Mouse (Mus musculus): ENCODE measurements around the gene Selenon. TPM values are rescaled to one million over a fixed set of nuclear protein-coding genes. Genes with fewer than 3 reads are reported as not detected.
A peak's percentile ranks its signal among the peaks of the same experiment; 100 is the strongest.
"Not testable (repeated sequence)": the region's sequence is repeated elsewhere in the genome, so short reads cannot be mapped to it uniquely, and the experiment has no call there.

The Selenon gene
- polyA plus RNA-seq, 1 experiment from 2014 or later: 34.4 TPM

DNA sequence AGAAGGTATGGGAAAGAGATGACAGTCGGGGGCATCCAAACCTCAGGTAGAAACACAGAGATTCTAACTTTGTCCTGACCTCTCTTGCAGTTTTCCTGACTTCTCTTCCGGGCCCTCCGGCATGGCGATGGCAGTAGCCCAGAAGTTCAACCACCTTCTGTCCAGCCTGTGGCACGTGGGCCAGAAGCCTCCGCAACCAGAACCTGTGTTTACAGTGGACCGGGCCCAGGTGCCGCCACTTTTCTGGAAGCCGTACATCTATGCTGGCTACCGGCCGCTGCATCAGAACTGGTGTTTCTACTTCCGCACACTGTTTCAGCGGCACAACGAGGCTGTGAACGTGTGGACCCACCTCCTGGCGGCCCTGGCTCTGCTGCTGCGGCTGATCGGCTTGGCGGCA, 45.3 kb downstream of the Selenon start:
- no peak overlapping the region for H3K27ac ChIP-seq (replicated peaks; ENCODE audit: low read depth, low read length)
- whole genome bisulfite sequencing: 87% methylated on average over 19 of the region's 19 CpGs
- H3K9ac ChIP-seq (replicated peaks; ENCODE audit: low read length): no peak overlapping the region
- no peaks in the 10 kb centered on the region for H3K4me1 ChIP-seq (ENCODE audit: control insufficient read depth, insufficient read depth, low read length)
- ATAC-seq (replicated peaks; ENCODE audit: insufficient number of reproducible peaks, low FRiP score, low TSS enrichment, low read depth): no peak
- H3K36me3 ChIP-seq (replicated peaks; ENCODE audit: control insufficient read depth, insufficient read depth, low read depth, low read length): no peaks in the 10 kb centered on the region
- H3K4me3 ChIP-seq (ENCODE audit: low read depth, low read length): no peak overlapping the region
- H3K9me3 ChIP-seq (replicated peaks; ENCODE audit: control insufficient read depth, low read length): no peaks in the 10 kb centered on the region
- no peak overlapping the region for H3K4me2 ChIP-seq (ENCODE audit: low read depth, low read length)
- no peaks in the 10 kb centered on the region for H3K27me3 ChIP-seq (ENCODE audit: control insufficient read depth, insufficient read depth, low read length)
- no peak for DNase-seq (ENCODE audit: low spot score)

GRCm38 (mm10) chr4:134505966-134506594, 45.9 kb downstream of the Selenon start:
- no peak for DNase-seq (ENCODE audit: low spot score)
- Histone ChIP-seq H3K27me3 (ENCODE audit: control insufficient read depth, insufficient read depth, low read length) (no peaks in the 10 kb centered on the region), H3K9ac (replicated peaks; ENCODE audit: low read length) (no peak overlapping the region), H3K4me2 (ENCODE audit: low read depth, low read length) (no peak overlapping the region), H3K27ac (replicated peaks; ENCODE audit: low read depth, low read length) (no peak overlapping the region), H3K4me1 (ENCODE audit: control insufficient read depth, insufficient read depth, low read length) (no peaks in the 10 kb centered on the region), H3K36me3 (replicated peaks; ENCODE audit: control insufficient read depth, insufficient read depth, low read depth, low read length) (no peaks in the 10 kb centered on the region), H3K4me3 (ENCODE audit: low read depth, low read length) (no peak overlapping the region), H3K9me3 (replicated peaks; ENCODE audit: control insufficient read depth, low read length) (no peaks in the 10 kb centered on the region)
- no peak for ATAC-seq (replicated peaks; ENCODE audit: insufficient number of reproducible peaks, low FRiP score, low TSS enrichment, low read depth)
- WGBS: 80% methylated on average over 3 of the region's 4 CpGs

DNA sequence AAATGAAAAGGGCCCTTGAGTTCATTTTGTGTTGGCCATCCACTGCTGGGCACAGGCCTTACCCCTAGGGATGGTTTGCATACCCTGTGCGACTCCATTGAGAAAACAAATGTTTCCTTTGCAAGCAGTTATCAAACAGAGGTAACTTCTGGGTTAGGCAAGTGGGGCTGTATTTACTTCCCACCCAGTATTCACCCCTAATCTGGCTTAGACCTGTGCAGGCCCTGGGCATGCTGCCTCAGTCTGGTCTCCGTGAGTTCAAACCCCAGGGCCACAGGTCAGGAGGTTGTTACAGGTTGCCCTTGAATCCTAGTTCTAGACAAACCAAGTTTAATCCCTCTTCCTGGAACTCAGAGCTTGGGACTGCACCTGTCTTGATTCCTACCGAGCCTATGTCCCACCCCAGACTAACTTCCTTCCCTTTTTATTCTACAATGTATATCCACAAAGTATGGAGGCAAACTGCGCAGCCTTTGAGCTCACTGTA, 46.6 kb downstream of the Selenon start:
- no peaks in the 10 kb centered on the region for H3K9me3 ChIP-seq (replicated peaks; ENCODE audit: control insufficient read depth, low read length)
- ATAC-seq (replicated peaks; ENCODE audit: insufficient number of reproducible peaks, low FRiP score, low TSS enrichment, low read depth): no peak
- DNase-seq (ENCODE audit: low spot score): no peak
- no peak overlapping the region for H3K27ac ChIP-seq (replicated peaks; ENCODE audit: low read depth, low read length)
- H3K9ac ChIP-seq (replicated peaks; ENCODE audit: low read length): no peak overlapping the region
- no peak overlapping the region for H3K4me2 ChIP-seq (ENCODE audit: low read depth, low read length)
- 86% methylated on average over 4 of the region's 4 CpGs for WGBS
- no peaks in the 10 kb centered on the region for H3K4me1 ChIP-seq (ENCODE audit: control insufficient read depth, insufficient read depth, low read length)
- no peaks in the 10 kb centered on the region for H3K27me3 ChIP-seq (ENCODE audit: control insufficient read depth, insufficient read depth, low read length)
- H3K36me3 ChIP-seq (replicated peaks; ENCODE audit: control insufficient read depth, insufficient read depth, low read depth, low read length): no peaks in the 10 kb centered on the region
- H3K4me3 ChIP-seq (ENCODE audit: low read depth, low read length): no peak overlapping the region

DNA sequence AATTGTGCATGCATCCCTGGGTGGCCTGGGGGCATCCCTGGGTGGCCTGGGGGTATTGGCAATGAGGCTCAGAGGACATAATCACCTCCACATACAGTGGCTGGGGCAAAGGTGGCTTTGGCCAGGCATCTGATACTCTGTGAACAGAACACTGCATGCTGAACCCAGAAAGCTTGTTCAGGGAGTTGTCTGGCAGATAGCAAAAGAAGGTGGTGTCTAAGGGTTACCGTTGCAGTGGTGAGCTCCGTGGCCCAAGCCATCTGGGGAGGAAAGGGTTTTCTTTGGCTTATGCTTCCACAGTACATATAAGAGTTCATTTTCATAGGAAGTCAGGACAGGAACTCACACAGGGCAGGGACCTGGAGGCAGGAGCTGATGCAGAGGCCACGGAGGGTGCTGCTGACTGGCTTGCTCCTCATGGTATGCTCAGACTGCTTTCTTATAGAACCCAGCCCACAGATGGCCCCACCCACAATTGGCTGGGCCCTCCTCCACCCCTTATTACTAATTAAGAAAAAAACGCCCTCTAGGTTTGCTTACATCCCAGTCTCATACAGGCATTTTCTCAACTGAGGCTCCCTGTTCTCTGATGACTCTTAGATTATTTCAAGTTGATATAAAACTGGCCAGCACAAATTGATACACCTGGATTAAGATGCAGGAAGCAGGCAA, 48.1 kb downstream of the Selenon start:
- ATAC-seq (replicated peaks; ENCODE audit: insufficient number of reproducible peaks, low FRiP score, low TSS enrichment, low read depth) (no peak), DNase-seq (ENCODE audit: low spot score) (no peak)
- Histone ChIP-seq H3K36me3 (replicated peaks; ENCODE audit: control insufficient read depth, insufficient read depth, low read depth, low read length) (no peaks in the 10 kb centered on the region), H3K27me3 (ENCODE audit: control insufficient read depth, insufficient read depth, low read length) (no peaks in the 10 kb centered on the region), H3K27ac (replicated peaks; ENCODE audit: low read depth, low read length) (no peak overlapping the region), H3K4me2 (ENCODE audit: low read depth, low read length) (no peak overlapping the region), H3K4me1 (ENCODE audit: control insufficient read depth, insufficient read depth, low read length) (no peaks in the 10 kb centered on the region), H3K9ac (replicated peaks; ENCODE audit: low read length) (no peak overlapping the region), H3K4me3 (ENCODE audit: low read depth, low read length) (no peak overlapping the region), H3K9me3 (replicated peaks; ENCODE audit: control insufficient read depth, low read length) (no peaks in the 10 kb centered on the region)
- 81% methylated on average over 4 of the region's 4 CpGs for WGBS

DNA sequence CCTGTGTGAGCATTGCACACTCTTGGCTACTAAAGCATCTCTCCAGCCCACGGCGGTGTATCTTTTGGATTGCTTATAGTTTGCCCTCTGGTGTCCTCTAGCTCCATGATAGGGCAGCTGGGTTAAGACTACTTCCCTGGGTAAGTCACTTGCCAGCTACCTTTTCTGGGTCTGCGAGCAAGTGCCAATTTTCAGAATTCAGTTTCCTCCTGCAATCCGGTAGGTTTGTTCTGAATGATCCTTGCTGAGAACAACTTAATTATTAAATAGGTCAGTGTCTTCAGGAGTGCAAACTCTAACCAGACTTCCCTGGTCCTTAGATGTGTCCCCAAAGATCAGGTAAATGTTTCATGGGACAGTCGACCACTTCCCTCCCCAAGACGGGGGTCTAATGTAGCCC, 50.9 kb downstream of the Selenon start:
- ATAC-seq (replicated peaks; ENCODE audit: insufficient number of reproducible peaks, low FRiP score, low TSS enrichment, low read depth) (no peak), DNase-seq (ENCODE audit: low spot score) (no peak)
- Histone ChIP-seq H3K27me3 (ENCODE audit: control insufficient read depth, insufficient read depth, low read length) (no peaks in the 10 kb centered on the region), H3K4me3 (ENCODE audit: low read depth, low read length) (no peak overlapping the region), H3K4me2 (ENCODE audit: low read depth, low read length) (no peak overlapping the region), H3K9me3 (replicated peaks; ENCODE audit: control insufficient read depth, low read length) (no peaks in the 10 kb centered on the region), H3K27ac (replicated peaks; ENCODE audit: low read depth, low read length) (no peak overlapping the region), H3K4me1 (ENCODE audit: control insufficient read depth, insufficient read depth, low read length) (peaks cover 5% of the 10 kb centered on the region), H3K36me3 (replicated peaks; ENCODE audit: control insufficient read depth, insufficient read depth, low read depth, low read length) (no peaks in the 10 kb centered on the region), H3K9ac (replicated peaks; ENCODE audit: low read length) (no peak overlapping the region)
- WGBS: 91% methylated on average over 6 of the region's 6 CpGs

- H3K9me3 ChIP-seq (replicated peaks; ENCODE audit: control insufficient read depth, low read length); H3K4me2 ChIP-seq (ENCODE audit: low read depth, low read length); DNase-seq (ENCODE audit: low spot score); H3K4me1 ChIP-seq (ENCODE audit: control insufficient read depth, insufficient read depth, low read length); H3K9ac ChIP-seq (replicated peaks; ENCODE audit: low read length); H3K27me3 ChIP-seq (ENCODE audit: control insufficient read depth, insufficient read depth, low read length); H3K27ac ChIP-seq (replicated peaks; ENCODE audit: low read depth, low read length); ATAC-seq (replicated peaks; ENCODE audit: insufficient number of reproducible peaks, low FRiP score, low TSS enrichment, low read depth); H3K4me3 ChIP-seq (ENCODE audit: low read depth, low read length); H3K36me3 ChIP-seq (replicated peaks; ENCODE audit: control insufficient read depth, insufficient read depth, low read depth, low read length): not testable (repeated sequence)
- WGBS: 90% methylated on average over 6 of the region's 6 CpGs
These were observed 53.0 kb downstream of the Selenon start for GRCm38 (mm10) chr4:134498983-134499382.

DNA sequence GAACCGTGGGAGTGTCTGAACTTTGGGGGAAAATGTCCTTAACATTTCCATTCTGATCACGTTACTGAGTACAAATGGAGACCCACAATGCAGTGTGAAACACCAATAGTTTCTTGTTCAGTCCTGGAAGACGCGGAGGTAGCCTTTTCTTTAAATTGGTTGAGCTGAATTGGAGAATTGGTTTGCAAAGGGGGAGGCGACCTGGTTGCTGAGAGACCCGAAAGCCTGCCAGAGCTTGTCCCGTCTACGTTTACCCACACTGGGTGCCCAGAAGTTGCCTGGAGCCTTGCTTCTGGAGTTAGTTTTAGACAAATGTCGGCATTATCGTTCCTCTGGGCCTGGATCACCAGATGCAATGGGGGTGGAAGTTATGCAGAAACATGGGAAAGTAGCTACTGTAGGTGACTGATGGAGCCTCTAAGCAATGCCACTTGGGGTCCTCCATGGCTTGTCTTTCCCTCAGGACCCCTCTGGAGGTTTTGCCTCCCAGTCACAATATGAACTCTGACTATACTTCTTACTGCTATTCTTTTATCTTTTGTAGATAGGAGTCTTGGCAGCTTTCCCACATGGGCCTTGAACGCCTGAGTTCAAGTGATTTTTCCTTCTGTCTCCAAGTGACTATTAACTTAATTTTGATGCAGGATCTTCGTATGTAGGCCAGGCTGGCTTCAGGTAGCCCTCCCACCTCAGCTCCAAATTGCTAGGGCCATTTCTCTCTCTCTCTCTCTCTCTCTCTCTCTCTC, 53.8 kb downstream of the Selenon start:
- Histone ChIP-seq H3K4me3 (ENCODE audit: low read depth, low read length) (no peak overlapping the region), H3K9me3 (replicated peaks; ENCODE audit: control insufficient read depth, low read length) (no peaks in the 10 kb centered on the region), H3K4me2 (ENCODE audit: low read depth, low read length) (no peak overlapping the region), H3K4me1 (ENCODE audit: control insufficient read depth, insufficient read depth, low read length) (peaks cover 5% of the 10 kb centered on the region), H3K27ac (replicated peaks; ENCODE audit: low read depth, low read length) (no peak overlapping the region), H3K9ac (replicated peaks; ENCODE audit: low read length) (no peak overlapping the region), H3K27me3 (ENCODE audit: control insufficient read depth, insufficient read depth, low read length) (no peaks in the 10 kb centered on the region), H3K36me3 (replicated peaks; ENCODE audit: control insufficient read depth, insufficient read depth, low read depth, low read length) (no peaks in the 10 kb centered on the region)
- DNase-seq (ENCODE audit: low spot score) (no peak), ATAC-seq (replicated peaks; ENCODE audit: insufficient number of reproducible peaks, low FRiP score, low TSS enrichment, low read depth) (no peak)
- WGBS: 74% methylated on average over 12 of the region's 12 CpGs

- no peaks in the 10 kb centered on the region for H3K27me3 ChIP-seq (ENCODE audit: control insufficient read depth, insufficient read depth, low read length)
- no peaks in the 10 kb centered on the region for H3K9me3 ChIP-seq (replicated peaks; ENCODE audit: control insufficient read depth, low read length)
- DNase-seq (ENCODE audit: low spot score) (no peak), ATAC-seq (replicated peaks; ENCODE audit: insufficient number of reproducible peaks, low FRiP score, low TSS enrichment, low read depth) (no peak)
- 14% methylated on average over 6 of the region's 6 CpGs for WGBS
- H3K4me1 ChIP-seq (ENCODE audit: control insufficient read depth, insufficient read depth, low read length): peaks cover 5% of the 10 kb centered on the region
- H3K9ac ChIP-seq (replicated peaks; ENCODE audit: low read length): peak overlapping the region; percentile 68
- peak overlapping the region; percentile 95 for H3K4me2 ChIP-seq (ENCODE audit: low read depth, low read length)
- no peaks in the 10 kb centered on the region for H3K36me3 ChIP-seq (replicated peaks; ENCODE audit: control insufficient read depth, insufficient read depth, low read depth, low read length)
- no peak overlapping the region for H3K27ac ChIP-seq (replicated peaks; ENCODE audit: low read depth, low read length)
- H3K4me3 ChIP-seq (ENCODE audit: low read depth, low read length): peak overlapping the region; percentile 49
These were observed 54.7 kb downstream of the Selenon start for GRCm38 (mm10) chr4:134497223-134497622.

All from embryonic facial prominence, embryonic 11.5 days (tissue).